Mouse (Mus musculus): ENCODE results near the gene Crocc2. TPM values are rescaled to one million over a fixed set of nuclear protein-coding genes. Genes with fewer than 3 reads are reported as not detected.
A peak's percentile ranks its signal among the peaks of the same experiment; 100 is the strongest.
"Not testable (repeated sequence)": the region's sequence is repeated elsewhere in the genome, so short reads cannot be mapped to it uniquely, and the experiment has no call there.

Gene Crocc2
- polyA plus RNA-seq, 1 experiment from 2014 or later = 0.10 TPM

- 88% methylated on average over 11 of the region's 11 CpGs for WGBS
- Histone ChIP-seq H3K9me3 (replicated peaks) (no peaks in the 10 kb centered on the region), H3K9ac (no peak overlapping the region), H3K4me1 (0 out of 2 replicates have a peak, but pooled peaks cover 5% of the 10 kb centered on the region), H3K27me3 (no peaks in the 10 kb centered on the region), H3K4me3 (no peak overlapping the region), H3K4me2 (no peak overlapping the region), H3K27ac (no peak overlapping the region), H3K36me3 (ENCODE audit: poor library complexity, severe bottlenecking) (no peaks in the 10 kb centered on the region)
- ATAC-seq = no peak
These were observed 2.0 kb upstream of the Crocc2 start for GRCm38 (mm10) chr1:93166346-93167079.

GRCm38 (mm10) chr1:93173665-93174064, 5.1 kb downstream of the Crocc2 start:
- H3K36me3 ChIP-seq (ENCODE audit: poor library complexity, severe bottlenecking) = no peaks in the 10 kb centered on the region
- no peak overlapping the region for H3K9ac ChIP-seq
- no peak overlapping the region for H3K27ac ChIP-seq
- no peak overlapping the region for H3K4me2 ChIP-seq
- H3K4me1 ChIP-seq = peaks cover 15% of the 10 kb centered on the region
- ATAC-seq = no peak
- H3K27me3 ChIP-seq = 0 out of 2 replicates have a peak, but pooled peaks cover 5% of the 10 kb centered on the region
- 64% methylated on average over 4 of the region's 4 CpGs for WGBS
- no peak overlapping the region for H3K4me3 ChIP-seq
- H3K9me3 ChIP-seq (replicated peaks) = no peaks in the 10 kb centered on the region

GRCm38 (mm10) chr1:93174399-93174798, 5.9 kb downstream of the Crocc2 start:
- H3K4me2 ChIP-seq = no peak overlapping the region
- ATAC-seq = peak; percentile 78
- no peaks in the 10 kb centered on the region for H3K9me3 ChIP-seq (replicated peaks)
- H3K27ac ChIP-seq = no peak overlapping the region
- H3K4me3 ChIP-seq = no peak overlapping the region
- no peaks in the 10 kb centered on the region for H3K36me3 ChIP-seq (ENCODE audit: poor library complexity, severe bottlenecking)
- H3K9ac ChIP-seq = no peak overlapping the region
- 0 out of 2 replicates have a peak, but pooled peaks cover 5% of the 10 kb centered on the region for H3K27me3 ChIP-seq
- under 1% methylated on average over 4 of the region's 4 CpGs for WGBS
- peaks cover 15% of the 10 kb centered on the region for H3K4me1 ChIP-seq

GRCm38 (mm10) chr1:93175849-93176248, 7.3 kb downstream of the Crocc2 start:
- Histone ChIP-seq H3K4me2 (peak overlapping the region; percentile 88), H3K9ac (peak overlapping the region; percentile 69; the same call in 1 of the 2 replicates), H3K36me3 (ENCODE audit: poor library complexity, severe bottlenecking) (no peaks in the 10 kb centered on the region), H3K27ac (no peak overlapping the region), H3K27me3 (0 out of 2 replicates have a peak, but pooled peaks cover 5% of the 10 kb centered on the region), H3K4me1 (peaks cover 15% of the 10 kb centered on the region), H3K4me3 (peak overlapping the region; percentile 42; the same call in 1 of the 2 replicates), H3K9me3 (replicated peaks) (no peaks in the 10 kb centered on the region)
- WGBS = 18% methylated on average over 6 of the region's 6 CpGs
- ATAC-seq = no peak

- peak; percentile 67 for ATAC-seq
- 3% methylated on average over 42 of the region's 44 CpGs for WGBS
These were observed 8.2 kb downstream of the Crocc2 start for GRCm38 (mm10) chr1:93176525-93177332.

GRCm38 (mm10) chr1:93182281-93182680, 13.8 kb downstream of the Crocc2 start:
- H3K9ac ChIP-seq = no peak overlapping the region
- H3K27me3 ChIP-seq = no peaks in the 10 kb centered on the region
- no peaks in the 10 kb centered on the region for H3K4me1 ChIP-seq
- H3K9me3 ChIP-seq (replicated peaks) = no peaks in the 10 kb centered on the region
- H3K36me3 ChIP-seq (ENCODE audit: poor library complexity, severe bottlenecking) = no peaks in the 10 kb centered on the region
- no peak overlapping the region for H3K27ac ChIP-seq
- WGBS = 90% methylated on average over 7 of the region's 7 CpGs
- no peak for ATAC-seq
- H3K4me3 ChIP-seq = no peak overlapping the region
- H3K4me2 ChIP-seq = no peak overlapping the region

More at GRCm38 (mm10) chr1:93176525-93177332, 8.2 kb downstream of the Crocc2 start:
- H3K27me3 ChIP-seq = 0 out of 2 replicates have a peak, but pooled peaks cover 5% of the 10 kb centered on the region
- H3K4me1 ChIP-seq = peaks cover 15% of the 10 kb centered on the region
- peak overlapping the region; percentile 42 for H3K4me3 ChIP-seq
- no peaks in the 10 kb centered on the region for H3K36me3 ChIP-seq (ENCODE audit: poor library complexity, severe bottlenecking)
- no peak overlapping the region for H3K27ac ChIP-seq
- no peaks in the 10 kb centered on the region for H3K9me3 ChIP-seq (replicated peaks)
- peak overlapping the region; percentile 69 for H3K9ac ChIP-seq
- H3K4me2 ChIP-seq = peak overlapping the region; percentile 88

GRCm38 (mm10) chr1:93184071-93184828, 15.7 kb downstream of the Crocc2 start:
- Histone ChIP-seq H3K9me3 (replicated peaks) (no peaks in the 10 kb centered on the region), H3K36me3 (ENCODE audit: poor library complexity, severe bottlenecking) (no peaks in the 10 kb centered on the region), H3K27ac (no peak overlapping the region), H3K9ac (no peak overlapping the region), H3K4me3 (no peak overlapping the region), H3K4me1 (no peaks in the 10 kb centered on the region), H3K4me2 (no peak overlapping the region), H3K27me3 (0 out of 2 replicates have a peak, but pooled peaks cover 9% of the 10 kb centered on the region)
- whole genome bisulfite sequencing = 74% methylated on average over 14 of the region's 14 CpGs
- peak; percentile 53; the same call in 1 of the 2 replicates for ATAC-seq

GRCm38 (mm10) chr1:93190726-93191305, 22.3 kb downstream of the Crocc2 start:
- Histone ChIP-seq H3K27me3 (peaks cover 26% of the 10 kb centered on the region), H3K4me2 (no peak overlapping the region), H3K4me1 (no peaks in the 10 kb centered on the region), H3K36me3 (ENCODE audit: poor library complexity, severe bottlenecking) (no peaks in the 10 kb centered on the region), H3K9me3 (replicated peaks) (0 out of 2 replicates have a peak, but pooled peaks cover 3% of the 10 kb centered on the region), H3K9ac (0 out of 2 replicates have a peak overlapping the region, but pooled peaks have one; percentile 30), H3K4me3 (no peak overlapping the region), H3K27ac (no peak overlapping the region)
- ATAC-seq = no peak
- 10% methylated on average over 9 of the region's 17 CpGs for whole genome bisulfite sequencing

- Histone ChIP-seq H3K36me3 (ENCODE audit: poor library complexity, severe bottlenecking) (no peaks in the 10 kb centered on the region), H3K4me2 (no peak overlapping the region), H3K4me1 (no peaks in the 10 kb centered on the region), H3K9me3 (replicated peaks) (0 out of 2 replicates have a peak, but pooled peaks cover 3% of the 10 kb centered on the region), H3K27ac (no peak overlapping the region), H3K27me3 (peaks cover 12% of the 10 kb centered on the region), H3K4me3 (no peak overlapping the region), H3K9ac (no peak overlapping the region)
- no peak for ATAC-seq
- 91% methylated on average over 3 of the region's 3 CpGs for WGBS
These were observed 26.4 kb downstream of the Crocc2 start for GRCm38 (mm10) chr1:93194961-93195360.

- ATAC-seq = not testable (repeated sequence)
These were observed 28.9 kb downstream of the Crocc2 start for GRCm38 (mm10) chr1:93197454-93197853.

GRCm38 (mm10) chr1:93197916-93198315, 29.4 kb downstream of the Crocc2 start:
- H3K4me2 ChIP-seq = no peak overlapping the region
- no peaks in the 10 kb centered on the region for H3K36me3 ChIP-seq (ENCODE audit: poor library complexity, severe bottlenecking)
- WGBS = 87% methylated on average over 3 of the region's 3 CpGs
- H3K4me1 ChIP-seq = no peaks in the 10 kb centered on the region
- H3K27ac ChIP-seq = no peak overlapping the region
- H3K9me3 ChIP-seq (replicated peaks) = peaks cover 3% of the 10 kb centered on the region; the same call in 1 of the 2 replicates
- H3K27me3 ChIP-seq = peaks cover 1% of the 10 kb centered on the region; the same call in 1 of the 2 replicates
- no peak overlapping the region for H3K4me3 ChIP-seq
- ATAC-seq = no peak
- no peak overlapping the region for H3K9ac ChIP-seq

More at GRCm38 (mm10) chr1:93197454-93197853, 28.9 kb downstream of the Crocc2 start:
- 87% methylated on average over 2 of the region's 2 CpGs for WGBS
- H3K27me3 ChIP-seq; H3K4me2 ChIP-seq; H3K4me3 ChIP-seq; H3K4me1 ChIP-seq; H3K9ac ChIP-seq; H3K9me3 ChIP-seq (replicated peaks); H3K36me3 ChIP-seq (ENCODE audit: poor library complexity, severe bottlenecking); H3K27ac ChIP-seq: not testable (repeated sequence)
